Mouse (Mus musculus): Measurements from ENCODE around the gene Lrit2.

DNA sequence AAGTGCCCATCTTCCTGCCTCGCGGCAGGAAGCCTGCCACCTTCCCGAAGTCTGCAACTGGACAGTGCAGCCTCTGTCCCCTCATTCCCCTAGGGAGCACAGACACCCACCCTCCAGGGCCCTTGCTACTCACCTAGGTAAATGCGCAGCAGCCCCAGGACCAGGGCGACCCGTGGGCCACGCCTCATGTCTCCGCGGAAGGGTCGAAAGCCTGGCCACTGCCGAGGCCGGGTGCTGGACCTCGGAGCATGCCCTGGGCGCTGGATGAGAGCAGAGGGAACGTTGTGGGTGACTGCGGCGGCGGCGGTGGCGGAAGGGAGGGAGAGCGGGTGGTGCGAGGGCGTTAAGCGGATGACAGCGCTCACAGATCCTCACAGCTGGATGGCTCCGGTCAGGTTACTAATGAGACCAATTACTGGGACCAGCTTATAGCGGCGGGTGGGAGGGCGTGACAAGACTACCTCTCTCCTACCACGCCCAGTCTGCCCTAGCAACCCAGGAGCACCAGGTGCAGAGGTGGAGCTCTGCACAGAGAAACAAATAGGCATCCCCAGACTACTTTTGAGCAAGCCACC lies 30.3 kb downstream of the Lrit2 start, which contains the start of gene Cdhr1:
- TF ChIP-seq CTCF (IDR thresholded peaks at IDR 0.05): no peak
- no peak for TF ChIP-seq EP300 (IDR thresholded peaks at IDR 0.05)
